Mouse (Mus musculus): ENCODE measurements around the gene Pptc7. TPM values are rescaled to one million over a fixed set of nuclear protein-coding genes. Genes with fewer than 3 reads are reported as not detected.

Gene Pptc7
- polyA plus RNA-seq, 1 experiment from 2014 or later: 7.7 TPM

GRCm38 (mm10) chr5:122247934-122248333 lies 36.2 kb upstream of the Pptc7 start:
- Histone ChIP-seq H3K9me3 (replicated peaks) (no peaks in the 10 kb centered on the region), H3K4me1 (peaks cover 36% of the 10 kb centered on the region), H3K4me3 (no peak overlapping the region), H3K4me2 (no peak overlapping the region), H3K9ac (no peak overlapping the region), H3K36me3 (ENCODE audit: poor library complexity, severe bottlenecking) (peaks cover 55% of the 10 kb centered on the region), H3K27ac (no peak overlapping the region), H3K27me3 (no peaks in the 10 kb centered on the region)
- WGBS: 95% methylated on average over 7 of the region's 7 CpGs
- no peak for ATAC-seq

GRCm38 (mm10) chr5:122249281-122249680 lies 34.9 kb upstream of the Pptc7 start:
- H3K27me3 ChIP-seq: no peaks in the 10 kb centered on the region
- 93% methylated on average over 4 of the region's 4 CpGs for WGBS
- peaks cover 24% of the 10 kb centered on the region for H3K4me1 ChIP-seq
- no peak for ATAC-seq
- H3K4me2 ChIP-seq: no peak overlapping the region
- no peak overlapping the region for H3K27ac ChIP-seq
- H3K36me3 ChIP-seq (ENCODE audit: poor library complexity, severe bottlenecking): peaks cover 61% of the 10 kb centered on the region
- H3K9me3 ChIP-seq (replicated peaks): no peaks in the 10 kb centered on the region
- H3K9ac ChIP-seq: no peak overlapping the region
- no peak overlapping the region for H3K4me3 ChIP-seq

GRCm38 (mm10) chr5:122251895-122252606 lies 32.1 kb upstream of the Pptc7 start:
- H3K4me3 ChIP-seq: no peak overlapping the region
- no peak overlapping the region for H3K4me2 ChIP-seq
- H3K27me3 ChIP-seq: no peaks in the 10 kb centered on the region
- peaks cover 8% of the 10 kb centered on the region for H3K4me1 ChIP-seq
- no peak overlapping the region for H3K9ac ChIP-seq
- WGBS: 62% methylated on average over 17 of the region's 17 CpGs
- ATAC-seq: peak; percentile 61; the same call in 1 of the 2 replicates
- peak overlapping the region; percentile 57 for H3K27ac ChIP-seq
- H3K9me3 ChIP-seq (replicated peaks): no peaks in the 10 kb centered on the region
- H3K36me3 ChIP-seq (ENCODE audit: poor library complexity, severe bottlenecking): peaks cover 86% of the 10 kb centered on the region

- H3K36me3 ChIP-seq (ENCODE audit: poor library complexity, severe bottlenecking): peaks cover 69% of the 10 kb centered on the region
- WGBS: 90% methylated on average over 6 of the region's 6 CpGs
Measured at GRCm38 (mm10) chr5:122258027-122258741, 26.0 kb upstream of the Pptc7 start.

GRCm38 (mm10) chr5:122262104-122262503 lies 22.1 kb upstream of the Pptc7 start:
- WGBS: 63% methylated on average over 7 of the region's 7 CpGs
- H3K4me2 ChIP-seq: no peak overlapping the region
- no peak overlapping the region for H3K4me3 ChIP-seq
- peaks cover 36% of the 10 kb centered on the region for H3K36me3 ChIP-seq (ENCODE audit: poor library complexity, severe bottlenecking)
- no peaks in the 10 kb centered on the region for H3K27me3 ChIP-seq
- H3K4me1 ChIP-seq: peaks cover 18% of the 10 kb centered on the region
- H3K27ac ChIP-seq: no peak overlapping the region
- no peaks in the 10 kb centered on the region for H3K9me3 ChIP-seq (replicated peaks)
- ATAC-seq: no peak
- no peak overlapping the region for H3K9ac ChIP-seq

More at GRCm38 (mm10) chr5:122258027-122258741, 26.0 kb upstream of the Pptc7 start:
- ATAC-seq: no peak
- Histone ChIP-seq H3K27ac (no peak overlapping the region), H3K9me3 (replicated peaks) (no peaks in the 10 kb centered on the region), H3K4me3 (no peak overlapping the region), H3K4me1 (peaks cover 11% of the 10 kb centered on the region), H3K4me2 (no peak overlapping the region), H3K27me3 (no peaks in the 10 kb centered on the region), H3K9ac (no peak overlapping the region)

GRCm38 (mm10) chr5:122263933-122264905 lies 19.9 kb upstream of the Pptc7 start, which contains the start of gene Tctn1:
Gene Tctn1 (minus strand): TSS chr5:122264460.
- Histone ChIP-seq H3K4me2 (peak within 1 kb of the TSS; percentile 82), H3K27ac (peak within 1 kb of the TSS; percentile 59), H3K9me3 (replicated peaks) (no peaks in the 10 kb centered on the region), H3K9ac (peak within 1 kb of the TSS; percentile 83), H3K4me1 (peaks cover 18% of the 10 kb centered on the region), H3K36me3 (ENCODE audit: poor library complexity, severe bottlenecking) (peaks cover 15% of the 10 kb centered on the region), H3K27me3 (no peaks in the 10 kb centered on the region), H3K4me3 (peak within 1 kb of the TSS; percentile 79)
- 2% methylated on average over 48 of the region's 49 CpGs for WGBS
- peak; percentile 98 for ATAC-seq

- 64% methylated on average over 3 of the region's 3 CpGs for WGBS
- Histone ChIP-seq H3K27me3 (no peaks in the 10 kb centered on the region), H3K4me1 (peaks cover 18% of the 10 kb centered on the region), H3K4me3 (no peak overlapping the region), H3K36me3 (ENCODE audit: poor library complexity, severe bottlenecking) (peaks cover 8% of the 10 kb centered on the region; the same call in 1 of the 2 replicates), H3K9ac (no peak overlapping the region), H3K4me2 (no peak overlapping the region), H3K27ac (no peak overlapping the region), H3K9me3 (replicated peaks) (no peaks in the 10 kb centered on the region)
- no peak for ATAC-seq
Measured at GRCm38 (mm10) chr5:122265187-122265586, 19.0 kb upstream of the Pptc7 start.

GRCm38 (mm10) chr5:122265942-122266341 lies 18.2 kb upstream of the Pptc7 start:
- H3K27me3 ChIP-seq: no peaks in the 10 kb centered on the region
- no peak overlapping the region for H3K27ac ChIP-seq
- H3K4me2 ChIP-seq: no peak overlapping the region
- no peak overlapping the region for H3K4me3 ChIP-seq
- H3K9ac ChIP-seq: no peak overlapping the region
- ATAC-seq: no peak
- peaks cover 4% of the 10 kb centered on the region; the same call in 1 of the 2 replicates for H3K36me3 ChIP-seq (ENCODE audit: poor library complexity, severe bottlenecking)
- H3K4me1 ChIP-seq: peaks cover 18% of the 10 kb centered on the region
- 95% methylated on average over 2 of the region's 2 CpGs for WGBS
- no peaks in the 10 kb centered on the region for H3K9me3 ChIP-seq (replicated peaks)

GRCm38 (mm10) chr5:122267136-122267535 lies 17.0 kb upstream of the Pptc7 start:
- no peak overlapping the region for H3K9ac ChIP-seq
- H3K4me2 ChIP-seq: no peak overlapping the region
- H3K27ac ChIP-seq: no peak overlapping the region
- ATAC-seq: no peak
- no peaks in the 10 kb centered on the region for H3K36me3 ChIP-seq (ENCODE audit: poor library complexity, severe bottlenecking)
- peaks cover 14% of the 10 kb centered on the region for H3K4me1 ChIP-seq
- H3K4me3 ChIP-seq: no peak overlapping the region
- WGBS: 85% methylated on average over 7 of the region's 7 CpGs
- H3K27me3 ChIP-seq: no peaks in the 10 kb centered on the region
- H3K9me3 ChIP-seq (replicated peaks): no peaks in the 10 kb centered on the region

GRCm38 (mm10) chr5:122267899-122268298 lies 16.3 kb upstream of the Pptc7 start:
- Histone ChIP-seq H3K27me3 (no peaks in the 10 kb centered on the region), H3K36me3 (ENCODE audit: poor library complexity, severe bottlenecking) (no peaks in the 10 kb centered on the region), H3K9me3 (replicated peaks) (no peaks in the 10 kb centered on the region), H3K9ac (no peak overlapping the region), H3K27ac (no peak overlapping the region), H3K4me2 (no peak overlapping the region), H3K4me1 (peaks cover 10% of the 10 kb centered on the region), H3K4me3 (no peak overlapping the region)
- no peak for ATAC-seq
- WGBS: 34% methylated on average over 5 of the region's 5 CpGs

GRCm38 (mm10) chr5:122268858-122269604 lies 15.1 kb upstream of the Pptc7 start:
- H3K4me2 ChIP-seq: no peak overlapping the region
- H3K36me3 ChIP-seq (ENCODE audit: poor library complexity, severe bottlenecking): no peaks in the 10 kb centered on the region
- H3K27ac ChIP-seq: no peak overlapping the region
- no peaks in the 10 kb centered on the region for H3K4me1 ChIP-seq
- no peak overlapping the region for H3K4me3 ChIP-seq
- no peak for ATAC-seq
- no peaks in the 10 kb centered on the region for H3K27me3 ChIP-seq
- H3K9ac ChIP-seq: no peak overlapping the region
- H3K9me3 ChIP-seq (replicated peaks): no peaks in the 10 kb centered on the region
- whole genome bisulfite sequencing: 74% methylated on average over 12 of the region's 12 CpGs

Measured in forebrain, embryonic 13.5 days (tissue).